Mouse (Mus musculus) C2C12 (cell line): ENCODE data around the gene Pafah1b1. TPM values are rescaled to one million over a fixed set of nuclear protein-coding genes. Genes with fewer than 3 reads are reported as not detected.

ENCODE experiments used
- H3K27me3 ChIP-seq: one replicate; pipeline ENCODE4 v1.6.1; 2011; ENCODE audit not compliant: control insufficient read depth, insufficient read depth, insufficient read length
- H3K36me3 ChIP-seq: one replicate; pipeline ENCODE4 v1.6.1; 2011; ENCODE audit not compliant: control insufficient read depth, insufficient read depth
- H3K4me3 ChIP-seq: one replicate; pipeline ENCODE4 v1.5.1; 2011; ENCODE audit warnings: mild to moderate bottlenecking, control low read depth; ENCODE audit not compliant: poor library complexity, insufficient read depth, severe bottlenecking
- H3K79me2 ChIP-seq: one replicate; pipeline ENCODE4 v1.6.1; 2011; ENCODE audit not compliant: control insufficient read depth, insufficient read depth
- H3K79me3 ChIP-seq: one replicate; pipeline ENCODE4 v1.6.1; 2011; ENCODE audit warnings: low read depth, control low read depth
- H3ac ChIP-seq: one replicate; pipeline ENCODE3; 2011; ENCODE audit warnings: low read depth; ENCODE audit not compliant: control insufficient read depth, insufficient read length
- CEBPB ChIP-seq: IDR thresholded peaks from one replicate; pipeline ENCODE4 v1.6.1; 2011; ENCODE audit warnings: low read depth, mild to moderate bottlenecking, control low read depth, moderate library complexity
- CTCF ChIP-seq: IDR thresholded peaks from one replicate; pipeline ENCODE4 v1.5.1; 2011; ENCODE audit not compliant: control insufficient read depth, insufficient read depth, insufficient read length
- FOSL1 ChIP-seq: IDR thresholded peaks from one replicate; pipeline ENCODE4 v1.8.0; 2011; ENCODE audit warnings: mild to moderate bottlenecking, low read length; ENCODE audit not compliant: poor library complexity, insufficient read depth, severe bottlenecking
- MAX ChIP-seq: IDR thresholded peaks from one replicate; pipeline ENCODE4 v1.6.1; 2011; ENCODE audit warnings: mild to moderate bottlenecking, control low read depth
- MYOD1 ChIP-seq: IDR thresholded peaks from one replicate; pipeline ENCODE4 v1.6.1; 2011; ENCODE audit warnings: low read depth; ENCODE audit not compliant: control insufficient read depth, insufficient read length
- MYOG ChIP-seq: IDR thresholded peaks from one replicate; pipeline ENCODE4 v1.6.1; 2011; ENCODE audit not compliant: control insufficient read depth, insufficient read length; ENCODE audit errors: extremely low read depth
- USF1 ChIP-seq: IDR thresholded peaks from one replicate; pipeline ENCODE4 v1.6.1; 2011; ENCODE audit warnings: low read depth, mild to moderate bottlenecking, control low read depth, moderate library complexity
- polyA plus RNA-seq: library from polyadenylated mRNA; unstranded; fragments of >200 nt; fragmentation: generic; extraction: Trizol; gene quantifications from one replicate; pipeline ENCODE4 v1.2.1, GENCODE M21; 2012; ENCODE audit warnings: missing spikeins

The Pafah1b1 gene
- polyA plus RNA-seq, 1 experiment = 30.8 TPM

GRCm38 (mm10) chr11:74673561-74673960 lies 50.9 kb downstream of the Pafah1b1 start:
- Histone ChIP-seq H3K79me3 (no peaks in the 10 kb centered on the region), H3K27me3 (no peaks in the 10 kb centered on the region), H3K36me3 (peaks cover 66% of the 10 kb centered on the region), H3ac (no peak overlapping the region), H3K4me3 (no peak overlapping the region), H3K79me2 (peaks cover 17% of the 10 kb centered on the region)
- no peak for TF ChIP-seq CEBPB
- TF ChIP-seq MAX = no peak
- TF ChIP-seq MYOG = no peak
- no peak for TF ChIP-seq USF1
- no peak for TF ChIP-seq CTCF
- TF ChIP-seq MYOD1 = no peak
- TF ChIP-seq FOSL1 = no peak

DNA sequence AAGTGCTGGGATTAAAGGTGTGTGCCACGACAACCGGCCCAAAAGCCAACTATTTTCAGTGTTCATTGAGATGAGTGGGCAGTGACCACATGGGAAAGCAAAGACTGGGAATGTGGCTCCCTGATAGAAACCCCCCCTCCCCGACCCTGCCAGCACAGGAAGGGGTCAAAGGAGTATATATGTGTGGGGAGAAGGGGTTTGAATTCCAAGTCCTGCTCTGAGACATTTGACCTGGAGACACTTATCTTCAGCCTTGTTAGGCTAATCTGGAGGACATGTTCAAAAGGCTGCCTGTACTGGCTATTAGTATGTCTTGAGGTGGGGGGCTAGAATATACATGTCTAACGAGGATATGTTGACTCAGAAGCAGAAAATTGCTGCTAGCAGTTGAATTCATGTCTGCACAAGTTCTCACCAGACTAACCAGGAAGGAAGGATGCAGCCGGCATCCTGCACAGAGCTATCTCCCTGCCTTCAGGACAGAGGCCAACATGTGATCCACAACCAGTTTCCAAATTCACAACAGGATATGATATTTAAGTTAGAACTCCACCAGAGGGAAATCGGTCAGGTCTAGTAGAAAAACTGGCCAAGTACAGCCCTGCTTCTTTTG lies 51.5 kb downstream of the Pafah1b1 start:
- Histone ChIP-seq H3K79me3 (no peaks in the 10 kb centered on the region), H3K79me2 (peaks cover 11% of the 10 kb centered on the region), H3K4me3 (no peak overlapping the region), H3K27me3 (no peaks in the 10 kb centered on the region), H3ac (no peak overlapping the region), H3K36me3 (peaks cover 66% of the 10 kb centered on the region)
- TF ChIP-seq CTCF (no peak), USF1 (no peak), MYOD1 (no peak), MAX (no peak), CEBPB (no peak), MYOG (no peak), FOSL1 (no peak)

DNA sequence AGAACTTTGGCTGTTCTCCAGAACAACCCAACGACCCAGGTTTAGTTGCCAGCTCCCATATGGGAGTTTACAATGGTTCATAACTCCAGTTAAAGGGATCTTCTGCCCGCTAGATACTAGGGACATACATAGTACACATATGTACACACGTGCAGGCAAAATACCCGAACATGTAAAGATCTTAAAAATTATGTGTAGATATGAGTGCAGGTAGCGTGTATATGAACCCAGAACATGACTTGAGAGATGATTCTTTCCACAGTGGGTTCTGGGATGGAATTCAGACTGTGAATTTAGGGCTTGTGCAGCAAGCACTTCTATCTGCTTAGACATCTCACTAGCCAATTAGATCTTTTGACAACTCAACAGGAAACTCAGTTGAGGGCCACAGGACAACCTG lies 52.6 kb downstream of the Pafah1b1 start:
- H3K79me3 ChIP-seq = no peaks in the 10 kb centered on the region
- no peak overlapping the region for H3ac ChIP-seq
- H3K36me3 ChIP-seq = peaks cover 66% of the 10 kb centered on the region
- no peak overlapping the region for H3K4me3 ChIP-seq
- TF ChIP-seq MYOD1 (no peak), USF1 (no peak), MYOG (no peak), FOSL1 (no peak), MAX (no peak)
- no peaks in the 10 kb centered on the region for H3K79me2 ChIP-seq
- H3K27me3 ChIP-seq = no peaks in the 10 kb centered on the region

DNA sequence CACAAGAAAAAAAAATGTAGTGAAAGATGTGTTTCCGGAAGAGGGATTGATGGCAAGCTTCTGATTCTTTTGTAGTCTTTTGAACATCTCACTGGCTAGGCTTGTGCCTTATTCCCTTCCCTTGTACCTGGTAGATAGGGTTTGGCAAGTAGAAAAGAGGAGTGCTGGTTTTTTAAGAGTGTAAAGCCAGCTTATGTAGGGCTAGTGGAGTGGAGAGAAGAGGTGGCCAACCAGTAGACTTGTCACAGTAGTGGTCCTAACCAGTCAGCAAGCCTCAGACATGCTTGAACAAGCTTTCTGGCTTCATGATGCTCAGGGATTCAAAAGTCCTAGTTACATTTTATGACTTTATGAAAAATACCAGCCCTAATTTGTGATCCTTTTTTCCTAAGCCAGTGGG lies 53.5 kb downstream of the Pafah1b1 start:
- Histone ChIP-seq H3K36me3 (peaks cover 69% of the 10 kb centered on the region), H3K79me3 (no peaks in the 10 kb centered on the region), H3K27me3 (no peaks in the 10 kb centered on the region), H3ac (no peak overlapping the region), H3K4me3 (no peak overlapping the region), H3K79me2 (no peaks in the 10 kb centered on the region)
- no peak for TF ChIP-seq MYOG
- TF ChIP-seq USF1 = no peak
- no peak for TF ChIP-seq FOSL1
- no peak for TF ChIP-seq MAX
- no peak for TF ChIP-seq CEBPB
- TF ChIP-seq MYOD1 = no peak
- no peak for TF ChIP-seq CTCF

DNA sequence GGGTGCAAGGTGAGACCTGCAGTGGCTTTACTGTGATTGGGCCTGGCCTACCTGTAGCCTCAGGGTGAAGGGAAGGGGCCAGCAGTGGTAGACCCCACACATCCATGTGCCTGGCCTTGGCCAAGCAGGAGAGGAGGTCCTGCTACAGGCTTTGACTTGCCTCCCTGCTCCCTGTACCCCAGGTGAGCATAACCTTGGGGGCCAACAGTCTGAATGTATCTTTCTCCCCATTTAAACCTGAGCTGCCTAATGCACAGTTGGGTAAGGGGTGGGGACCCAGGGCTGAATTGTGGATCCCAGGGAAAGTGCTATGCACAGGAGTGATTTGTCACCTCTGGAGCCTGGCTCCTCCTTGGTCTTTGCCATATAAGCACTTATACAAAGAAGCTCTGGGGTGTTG lies 54.3 kb downstream of the Pafah1b1 start:
- peaks cover 71% of the 10 kb centered on the region for H3K36me3 ChIP-seq
- no peak for TF ChIP-seq FOSL1
- TF ChIP-seq MAX = no peak
- TF ChIP-seq MYOD1 = no peak
- H3K79me3 ChIP-seq = no peaks in the 10 kb centered on the region
- H3ac ChIP-seq = no peak overlapping the region
- no peaks in the 10 kb centered on the region for H3K27me3 ChIP-seq
- no peaks in the 10 kb centered on the region for H3K79me2 ChIP-seq
- no peak overlapping the region for H3K4me3 ChIP-seq

DNA sequence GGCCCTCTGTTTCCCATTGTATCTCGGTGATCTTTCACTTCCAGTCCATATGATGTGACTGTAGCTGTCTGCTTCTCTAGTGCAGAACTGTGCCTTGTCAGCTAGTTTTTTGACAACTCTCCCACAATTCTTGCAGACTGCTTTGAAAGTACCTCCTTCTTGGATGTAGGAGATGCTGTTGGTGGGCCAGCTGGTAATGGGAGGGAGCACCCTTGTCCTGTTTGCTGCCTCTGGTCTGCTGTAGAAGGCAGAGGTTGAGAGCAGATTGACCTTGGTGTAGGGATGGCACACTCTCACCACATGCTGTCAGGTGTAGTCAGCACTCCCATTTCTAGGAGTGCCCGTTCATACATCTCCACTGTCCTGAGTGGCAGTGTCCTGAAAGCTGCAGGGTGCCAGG lies 55.5 kb downstream of the Pafah1b1 start:
- Histone ChIP-seq H3ac (no peak overlapping the region), H3K4me3 (no peak overlapping the region), H3K79me2 (no peaks in the 10 kb centered on the region), H3K36me3 (peaks cover 72% of the 10 kb centered on the region), H3K27me3 (no peaks in the 10 kb centered on the region), H3K79me3 (no peaks in the 10 kb centered on the region)
- no peak for TF ChIP-seq CTCF
- no peak for TF ChIP-seq CEBPB
